Mouse (Mus musculus) T-helper 1 cell (primary cell): ENCODE data around the gene Trim7.

Experiments used
- in situ Hi-C: fragments of 300-600 bp; cut with MboI, MseI; formaldehyde crosslinking; loops from one replicate; pipeline ENCODE4 v1.15.1; 2025; ENCODE audit warnings: high pct_unique_total_duplicates

Trim7 gene

GRCm38 (mm10) chr11:48822768-48823512, 3.0 kb upstream of the Trim7 start:
- in situ Hi-C loops, result no loop called here

- in situ Hi-C loops, result no loop called here
Measured at GRCm38 (mm10) chr11:48823536-48823972, 2.4 kb upstream of the Trim7 start.

DNA sequence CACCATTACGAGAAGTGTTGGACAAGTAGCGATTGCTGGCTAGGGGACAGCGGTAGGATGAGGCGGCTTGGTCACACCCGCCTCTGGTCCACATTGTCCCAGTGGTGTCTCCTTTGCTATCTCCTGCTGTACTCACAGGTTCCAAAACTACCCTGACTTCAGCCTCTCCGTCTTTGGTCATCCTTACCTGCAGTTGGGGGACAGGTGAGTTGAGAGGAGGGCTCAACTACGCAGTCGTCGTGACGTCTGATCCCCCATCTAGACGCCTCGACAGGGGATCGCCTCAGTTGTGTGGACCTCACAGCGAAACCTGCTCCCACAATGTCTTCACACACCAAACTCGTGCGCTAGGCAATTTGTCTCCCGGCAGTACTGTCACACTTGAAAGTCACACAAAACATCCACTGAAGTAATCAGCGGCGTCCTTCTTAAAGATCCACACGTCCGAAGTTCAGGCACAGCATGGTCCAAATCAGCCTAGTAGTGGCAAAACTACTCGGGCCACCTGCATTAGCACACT, 1.6 kb upstream of the Trim7 start:
- in situ Hi-C loops, result no loop called here

GRCm38 (mm10) chr11:48826752-48827096, 784 bp downstream of the Trim7 start:
- in situ Hi-C loops, result no loop called here

DNA sequence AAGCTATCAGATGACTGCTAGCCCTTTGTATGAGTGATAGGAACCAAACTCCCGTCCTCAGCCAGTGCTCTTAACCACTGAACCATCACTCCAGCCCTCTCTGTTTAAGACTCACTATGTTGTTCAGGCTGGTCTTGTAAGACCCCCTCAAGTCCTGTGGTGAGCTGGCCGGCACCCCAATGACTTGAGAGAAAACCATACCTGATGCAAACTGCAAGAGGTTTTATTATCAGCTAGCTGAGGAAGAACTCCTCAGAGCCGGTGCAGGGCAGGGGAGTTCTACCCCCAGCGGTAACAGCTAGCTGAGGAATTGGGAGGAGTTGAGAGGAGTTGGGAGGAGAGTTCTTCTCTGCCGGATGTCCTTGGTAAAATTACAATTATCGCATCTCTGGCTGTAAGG, 2.0 kb downstream of the Trim7 start:
- in situ Hi-C loops, result no loop called here

GRCm38 (mm10) chr11:48830279-48830678, 4.3 kb downstream of the Trim7 start:
- in situ Hi-C loops, result no loop called here

- in situ Hi-C loops, result no loop called here
Measured at GRCm38 (mm10) chr11:48831273-48831672, 5.3 kb downstream of the Trim7 start.

DNA sequence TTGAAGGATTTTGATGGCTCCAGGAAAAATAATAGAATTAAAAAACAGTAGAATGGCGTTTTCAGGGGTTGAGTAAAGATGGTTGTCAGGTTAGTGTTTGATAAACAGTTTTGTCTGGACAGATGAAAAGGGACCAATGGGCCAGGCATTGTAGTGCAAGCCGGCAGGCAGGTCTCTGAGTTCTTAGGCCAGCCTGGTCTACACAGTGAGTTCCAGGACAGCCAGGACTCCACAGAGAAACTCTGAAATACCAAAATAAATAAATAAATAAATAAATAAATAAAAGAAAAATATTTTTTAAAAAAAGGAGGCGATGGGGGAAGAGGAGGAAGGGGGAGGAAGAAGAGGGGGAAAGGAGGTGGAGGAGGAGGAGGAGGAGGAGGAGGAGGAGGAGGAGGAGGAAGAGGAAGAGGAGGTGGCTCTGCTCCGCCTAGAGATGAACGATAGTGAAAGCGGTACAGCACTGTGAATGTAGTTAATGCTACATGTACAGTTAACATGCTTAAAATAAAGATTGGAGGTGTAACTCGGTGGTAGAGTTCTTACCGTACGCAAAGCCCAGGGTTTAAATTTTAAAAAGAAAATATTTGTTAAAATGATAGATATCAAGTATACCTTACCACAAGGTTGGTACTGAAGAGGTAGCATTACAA, 7.3 kb downstream of the Trim7 start:
- in situ Hi-C loops, result no loop called here

DNA sequence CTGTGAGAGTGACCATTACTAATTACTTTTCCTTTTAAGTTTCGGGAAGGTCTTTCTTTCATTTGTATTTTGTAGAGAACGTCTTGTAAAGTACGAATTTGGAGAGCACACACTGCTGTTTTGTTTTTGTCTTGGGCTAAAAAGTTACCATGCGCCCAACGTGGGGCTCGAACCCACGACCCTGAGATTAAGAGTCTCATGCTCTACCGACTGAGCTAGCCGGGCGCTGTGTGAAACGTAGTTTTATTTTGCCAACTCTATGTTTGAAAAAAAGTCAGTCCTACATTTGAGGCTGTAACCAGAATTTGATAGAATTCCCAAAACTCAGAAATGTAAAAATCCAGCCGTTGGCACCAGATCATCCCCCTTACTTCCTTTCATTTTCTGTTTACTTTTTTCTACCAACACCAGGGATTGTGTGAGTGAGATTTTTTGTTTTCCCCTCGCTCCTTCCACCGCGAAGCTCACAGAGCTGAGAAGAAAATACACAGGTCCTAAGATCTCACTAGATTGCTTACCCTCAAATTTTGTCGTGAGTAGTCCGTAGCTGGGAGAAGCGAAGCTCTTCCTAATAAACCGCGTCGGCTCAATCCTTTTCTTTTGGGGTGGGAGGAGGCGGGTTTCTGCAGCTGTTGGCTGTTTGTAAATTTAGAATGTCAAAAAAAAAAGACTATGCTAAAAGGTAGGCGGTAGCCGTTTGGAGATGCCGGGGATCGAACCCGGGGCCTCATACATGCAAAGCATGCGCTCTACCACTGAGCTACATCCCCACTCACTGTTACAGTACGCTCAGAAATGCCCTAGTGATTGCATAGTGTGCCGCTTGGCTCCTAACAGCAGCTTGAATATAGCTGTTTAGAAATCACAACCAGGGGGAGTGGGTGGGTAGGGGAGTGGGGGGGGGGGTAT, 8.0 kb downstream of the Trim7 start:
- in situ Hi-C loops, result no loop called here

DNA sequence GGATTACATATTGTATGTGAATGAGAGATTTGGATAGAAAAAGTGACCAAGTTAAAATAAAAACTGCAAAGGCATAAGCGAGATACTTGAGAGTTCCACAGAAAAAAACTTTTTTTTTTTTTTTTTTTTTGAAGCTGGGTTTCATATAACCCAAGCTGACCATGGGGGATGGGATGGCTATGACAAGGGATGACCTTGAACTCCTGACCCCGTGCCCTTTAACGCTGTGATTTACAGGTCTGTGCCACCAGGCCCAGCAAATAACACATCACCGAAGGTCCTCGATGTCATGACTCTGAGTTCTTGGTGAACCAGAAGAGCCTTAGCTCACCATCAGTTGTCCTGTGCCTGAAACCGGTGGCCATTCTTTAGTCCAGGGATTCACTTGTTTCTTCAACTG, 10.0 kb downstream of the Trim7 start:
- in situ Hi-C loops, result no loop called here

GRCm38 (mm10) chr11:48836990-48837309, 11.0 kb downstream of the Trim7 start:
- in situ Hi-C loops, result no loop called here

- in situ Hi-C loops, result no loop called here
Measured at GRCm38 (mm10) chr11:48837310-48838180, 11.6 kb downstream of the Trim7 start.

GRCm38 (mm10) chr11:48838181-48838797, 12.3 kb downstream of the Trim7 start:
- in situ Hi-C loops, result no loop called here

DNA sequence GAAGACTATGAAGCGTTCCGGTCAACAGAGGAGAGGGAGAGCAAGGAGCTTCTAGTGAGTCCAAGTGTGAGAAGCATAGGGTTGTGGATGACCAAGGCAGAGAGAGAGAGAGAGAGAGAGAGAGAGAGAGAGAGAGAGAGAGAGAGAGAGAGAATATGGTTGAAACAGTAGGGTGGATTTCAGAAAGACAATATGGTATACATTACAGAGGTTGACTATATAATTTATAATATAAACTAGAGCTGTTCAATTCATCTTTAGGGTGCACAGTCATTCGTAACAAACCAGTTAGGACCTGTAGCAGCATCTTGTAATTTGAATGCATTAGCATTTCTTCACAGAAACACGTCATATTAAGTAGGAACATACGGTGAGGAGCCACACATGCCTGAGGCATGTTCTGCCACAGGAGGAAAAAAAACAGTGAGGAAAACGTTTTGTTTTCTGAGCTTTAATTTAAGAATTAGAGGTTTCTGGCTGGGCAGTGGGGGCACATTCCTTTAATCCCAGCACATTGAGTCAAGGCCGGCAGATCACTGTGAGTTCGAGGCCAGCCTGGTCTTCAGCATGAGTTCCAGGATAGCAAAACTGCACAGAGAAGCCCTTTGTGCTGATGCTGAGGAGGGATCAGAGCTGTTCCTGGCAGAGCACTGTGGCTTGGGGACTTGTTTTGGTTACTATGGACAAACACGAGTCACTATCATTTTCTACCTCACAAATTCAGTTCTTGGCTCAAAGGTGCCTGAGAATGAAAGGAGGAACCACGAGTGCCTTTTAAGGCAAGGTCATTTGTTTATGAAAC, 13.1 kb downstream of the Trim7 start:
- in situ Hi-C loops, result no loop called here

- in situ Hi-C loops, result no loop called here
Measured at GRCm38 (mm10) chr11:48840805-48841204, 14.9 kb downstream of the Trim7 start.

GRCm38 (mm10) chr11:48841213-48841612, 15.3 kb downstream of the Trim7 start:
- in situ Hi-C loops, result no loop called here

- in situ Hi-C loops, result no loop called here
Measured at GRCm38 (mm10) chr11:48842378-48842792, 16.4 kb downstream of the Trim7 start.

- in situ Hi-C loops, result no loop called here
Measured at GRCm38 (mm10) chr11:48843202-48843601, 17.3 kb downstream of the Trim7 start.

GRCm38 (mm10) chr11:48844309-48844708, 18.4 kb downstream of the Trim7 start:
- in situ Hi-C loops, result no loop called here

DNA sequence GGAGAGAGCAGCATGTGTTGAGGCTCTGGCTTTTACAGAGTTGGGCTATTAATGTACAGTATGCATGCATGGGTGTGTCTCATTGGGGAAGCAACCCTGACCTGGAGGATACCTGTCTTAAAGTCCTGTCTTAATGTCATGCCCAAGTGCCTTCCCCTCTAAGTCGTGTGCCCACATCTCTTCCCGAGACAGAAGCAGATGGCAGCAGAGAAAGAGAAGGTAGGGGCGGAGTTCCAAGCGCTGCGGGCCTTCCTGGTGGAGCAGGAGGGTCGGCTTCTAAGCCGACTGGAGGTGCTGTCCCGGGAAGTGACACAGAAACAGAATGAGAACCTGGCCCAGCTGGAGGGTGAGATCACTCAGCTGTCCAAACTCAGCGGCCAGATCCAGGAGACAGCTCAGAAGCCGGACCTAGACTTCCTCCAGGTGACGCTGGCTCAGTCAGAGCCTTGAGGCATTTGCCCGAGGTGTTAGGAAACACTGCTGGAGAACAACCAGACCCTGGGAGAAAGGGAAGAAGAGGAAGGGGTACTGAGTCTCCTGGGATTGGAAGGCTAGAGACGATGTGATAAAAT, 19.4 kb downstream of the Trim7 start:
- in situ Hi-C loops, result no loop called here
